Mouse (Mus musculus): ENCODE data around the gene Gm21973.

- TF ChIP-seq ZNF384 (IDR thresholded peaks at IDR 0.05; ENCODE audit: low read depth, low read length) (no peak), HCFC1 (IDR thresholded peaks at IDR 0.05; ENCODE audit: borderline replicate concordance, insufficient read depth, low read length) (no peak), CHD2 (IDR thresholded peaks at IDR 0.05; ENCODE audit: low read depth, low read length) (no peak), MAFK (IDR thresholded peaks at IDR 0.05; ENCODE audit: insufficient read depth, low read depth, low read length) (no peak)
These were observed 41.2 kb downstream of the Gm21973 start for GRCm38 (mm10) chr15:10366331-10366730.

Data from ES-E14 (cell line).